Mouse (Mus musculus): Measurements from ENCODE around the gene Gls2. TPM values are rescaled to one million over a fixed set of nuclear protein-coding genes. Genes with fewer than 3 reads are reported as not detected.
A peak's percentile ranks its signal among the peaks of the same experiment; 100 is the strongest.

The Gls2 gene
- polyA plus RNA-seq, 1 experiment from 2014 or later = 1.7 TPM

DNA sequence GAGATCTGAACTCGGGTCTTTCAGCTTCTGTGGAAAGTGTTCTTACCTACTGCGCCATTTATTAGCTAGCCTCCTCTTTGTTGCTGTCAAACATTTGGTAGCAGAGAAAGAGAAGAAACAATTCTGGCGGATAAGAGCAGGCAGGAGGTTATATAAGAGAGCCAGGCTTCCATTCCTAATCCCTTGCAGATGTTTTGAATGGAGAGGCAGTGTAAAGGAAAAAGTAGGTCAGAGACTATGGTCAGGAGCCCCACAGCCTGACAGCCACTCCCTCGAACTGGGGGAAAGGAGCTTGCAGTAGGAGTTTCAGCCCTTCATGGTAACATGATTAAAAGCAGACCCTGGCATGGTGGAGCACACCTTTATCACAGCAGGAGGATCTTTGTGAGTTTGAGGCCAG, 42.1 kb downstream of the Gls2 start:
- Histone ChIP-seq H3K27me3 (ENCODE audit: control insufficient read depth, insufficient read depth, low read length) (no peaks in the 10 kb centered on the region), H3K4me2 (replicated peaks) (no peak overlapping the region), H3K4me1 (replicated peaks; ENCODE audit: control insufficient read depth, insufficient read depth, low read length) (0 out of 2 replicates have a peak, but pooled peaks cover 7% of the 10 kb centered on the region), H3K36me3 (replicated peaks; ENCODE audit: control insufficient read depth, insufficient read depth) (0 out of 2 replicates have a peak, but pooled peaks cover 3% of the 10 kb centered on the region), H3K4me3 (replicated peaks; ENCODE audit: low read length) (no peak overlapping the region), H3K27ac (no peak overlapping the region), H3K9me3 (ENCODE audit: control insufficient read depth, low read length) (no peaks in the 10 kb centered on the region), H3K9ac (no peak overlapping the region)
- WGBS = 79% methylated on average over 4 of the region's 4 CpGs
- ATAC-seq (ENCODE audit: low FRiP score) (no peak), DNase-seq (ENCODE audit: low spot score) (no peak)

- WGBS = 75% methylated on average over 15 of the region's 15 CpGs
- H3K9me3 ChIP-seq (ENCODE audit: control insufficient read depth, low read length) = no peaks in the 10 kb centered on the region
- DNase-seq (ENCODE audit: low spot score) (no peak), ATAC-seq (ENCODE audit: low FRiP score) (no peak)
- H3K27me3 ChIP-seq (ENCODE audit: control insufficient read depth, insufficient read depth, low read length) = no peaks in the 10 kb centered on the region
- no peak overlapping the region for H3K4me2 ChIP-seq (replicated peaks)
- 0 out of 2 replicates have a peak, but pooled peaks cover 4% of the 10 kb centered on the region for H3K4me1 ChIP-seq (replicated peaks; ENCODE audit: control insufficient read depth, insufficient read depth, low read length)
- H3K9ac ChIP-seq = no peak overlapping the region
- no peak overlapping the region for H3K4me3 ChIP-seq (replicated peaks; ENCODE audit: low read length)
- peaks cover 18% of the 10 kb centered on the region; the same call in 1 of the 2 replicates for H3K36me3 ChIP-seq (replicated peaks; ENCODE audit: control insufficient read depth, insufficient read depth)
- no peak overlapping the region for H3K27ac ChIP-seq
These were observed 43.7 kb downstream of the Gls2 start for GRCm38 (mm10) chr10:128237807-128238480.

DNA sequence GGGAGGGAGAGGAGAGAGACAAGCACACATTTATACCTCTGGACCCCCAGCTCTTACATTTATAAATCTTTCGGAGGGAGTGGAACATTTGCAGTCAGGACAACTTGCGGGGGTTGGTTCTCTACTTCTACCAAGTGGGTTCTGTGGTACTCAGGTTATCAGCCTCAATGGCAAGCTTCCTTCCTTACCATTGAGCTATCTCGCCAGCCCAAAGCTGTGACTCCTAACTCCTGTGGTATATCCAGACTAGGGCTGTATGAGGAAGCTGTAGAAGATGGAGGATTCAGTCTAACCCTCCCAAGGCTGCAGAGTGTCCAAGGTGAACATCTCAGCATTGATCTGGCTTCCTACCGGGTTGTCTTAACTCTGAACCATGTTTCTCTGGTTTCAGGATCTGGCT, 44.9 kb downstream of the Gls2 start:
- Histone ChIP-seq H3K9me3 (ENCODE audit: control insufficient read depth, low read length) (no peaks in the 10 kb centered on the region), H3K27me3 (ENCODE audit: control insufficient read depth, insufficient read depth, low read length) (no peaks in the 10 kb centered on the region), H3K27ac (no peak overlapping the region), H3K9ac (no peak overlapping the region), H3K36me3 (replicated peaks; ENCODE audit: control insufficient read depth, insufficient read depth) (peaks cover 27% of the 10 kb centered on the region), H3K4me3 (replicated peaks; ENCODE audit: low read length) (no peak overlapping the region), H3K4me2 (replicated peaks) (no peak overlapping the region), H3K4me1 (replicated peaks; ENCODE audit: control insufficient read depth, insufficient read depth, low read length) (no peaks in the 10 kb centered on the region)
- WGBS = 97% methylated on average over 4 of the region's 4 CpGs
- DNase-seq (ENCODE audit: low spot score) = no peak
- no peak for ATAC-seq (ENCODE audit: low FRiP score)

GRCm38 (mm10) chr10:128240131-128240530, 45.9 kb downstream of the Gls2 start:
- no peak overlapping the region for H3K27ac ChIP-seq
- no peaks in the 10 kb centered on the region for H3K4me1 ChIP-seq (replicated peaks; ENCODE audit: control insufficient read depth, insufficient read depth, low read length)
- ATAC-seq (ENCODE audit: low FRiP score) (no peak), DNase-seq (ENCODE audit: low spot score) (no peak)
- no peaks in the 10 kb centered on the region for H3K27me3 ChIP-seq (ENCODE audit: control insufficient read depth, insufficient read depth, low read length)
- H3K4me2 ChIP-seq (replicated peaks) = no peak overlapping the region
- WGBS = 94% methylated on average over 18 of the region's 18 CpGs
- no peak overlapping the region for H3K9ac ChIP-seq
- no peaks in the 10 kb centered on the region for H3K9me3 ChIP-seq (ENCODE audit: control insufficient read depth, low read length)
- no peak overlapping the region for H3K4me3 ChIP-seq (replicated peaks; ENCODE audit: low read length)
- peaks cover 37% of the 10 kb centered on the region for H3K36me3 ChIP-seq (replicated peaks; ENCODE audit: control insufficient read depth, insufficient read depth)

DNA sequence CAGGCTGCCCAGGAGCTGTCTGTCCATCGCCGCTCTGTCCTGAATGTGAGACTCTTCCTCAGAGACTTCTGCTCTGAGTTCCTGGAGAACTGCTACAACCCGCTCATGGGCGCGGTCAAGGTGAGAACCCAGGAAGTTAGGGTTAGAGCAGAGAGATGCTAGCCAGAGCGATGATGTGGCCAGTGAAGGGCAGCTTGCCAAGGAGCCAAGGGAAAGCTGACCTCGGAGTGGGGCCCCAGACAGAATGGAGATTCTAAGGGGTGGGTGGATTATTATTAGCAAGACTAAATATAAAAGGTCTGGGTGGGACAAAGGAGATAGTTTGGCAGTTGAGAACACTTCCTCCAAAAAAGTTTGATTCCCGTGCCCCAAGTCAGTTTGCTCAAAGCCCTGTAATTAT, 49.0 kb downstream of the Gls2 start:
- no peak for DNase-seq (ENCODE audit: low spot score)
- ATAC-seq (ENCODE audit: low FRiP score) = no peak
- 94% methylated on average over 8 of the region's 8 CpGs for WGBS
- no peak overlapping the region for H3K4me3 ChIP-seq (replicated peaks; ENCODE audit: low read length)
- H3K27ac ChIP-seq = no peak overlapping the region
- peaks cover 62% of the 10 kb centered on the region for H3K36me3 ChIP-seq (replicated peaks; ENCODE audit: control insufficient read depth, insufficient read depth)
- no peak overlapping the region for H3K4me2 ChIP-seq (replicated peaks)
- H3K9me3 ChIP-seq (ENCODE audit: control insufficient read depth, low read length) = no peaks in the 10 kb centered on the region
- no peaks in the 10 kb centered on the region for H3K27me3 ChIP-seq (ENCODE audit: control insufficient read depth, insufficient read depth, low read length)
- no peaks in the 10 kb centered on the region for H3K4me1 ChIP-seq (replicated peaks; ENCODE audit: control insufficient read depth, insufficient read depth, low read length)
- no peak overlapping the region for H3K9ac ChIP-seq

DNA sequence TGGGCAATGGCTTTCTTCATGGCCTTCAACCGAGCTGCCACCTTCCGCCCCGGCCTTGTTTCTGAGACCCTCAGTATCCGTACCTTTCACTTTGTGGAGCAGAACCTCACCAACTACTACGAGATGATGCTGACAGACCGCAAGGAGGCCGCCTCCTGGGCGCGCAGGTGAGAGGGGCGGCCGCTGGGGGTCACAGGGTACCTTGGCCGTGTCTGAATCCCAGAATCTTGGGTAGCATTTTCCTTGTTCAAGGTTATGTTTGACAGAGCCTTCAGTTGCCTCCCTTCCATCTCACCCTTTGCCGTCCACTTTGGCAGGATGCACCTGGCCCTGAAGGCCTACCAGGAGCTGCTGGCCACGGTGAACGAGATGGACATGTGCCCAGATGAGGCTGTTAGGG, 49.9 kb downstream of the Gls2 start:
- ATAC-seq (ENCODE audit: low FRiP score) (no peak), DNase-seq (ENCODE audit: low spot score) (no peak)
- Histone ChIP-seq H3K4me2 (replicated peaks) (no peak overlapping the region), H3K9ac (no peak overlapping the region), H3K4me1 (replicated peaks; ENCODE audit: control insufficient read depth, insufficient read depth, low read length) (no peaks in the 10 kb centered on the region), H3K27ac (no peak overlapping the region), H3K9me3 (ENCODE audit: control insufficient read depth, low read length) (no peaks in the 10 kb centered on the region), H3K4me3 (replicated peaks; ENCODE audit: low read length) (no peak overlapping the region), H3K36me3 (replicated peaks; ENCODE audit: control insufficient read depth, insufficient read depth) (peaks cover 70% of the 10 kb centered on the region), H3K27me3 (ENCODE audit: control insufficient read depth, insufficient read depth, low read length) (no peaks in the 10 kb centered on the region)
- 95% methylated on average over 15 of the region's 15 CpGs for WGBS

GRCm38 (mm10) chr10:128247020-128247732, 52.9 kb downstream of the Gls2 start:
- peak overlapping the region; percentile 21; the same call in 1 of the 2 replicates for H3K27ac ChIP-seq
- no peak for ATAC-seq (ENCODE audit: low FRiP score)
- H3K9ac ChIP-seq = no peak overlapping the region
- peaks cover 90% of the 10 kb centered on the region for H3K36me3 ChIP-seq (replicated peaks; ENCODE audit: control insufficient read depth, insufficient read depth)
- H3K4me3 ChIP-seq (replicated peaks; ENCODE audit: low read length) = no peak overlapping the region
- no peaks in the 10 kb centered on the region for H3K4me1 ChIP-seq (replicated peaks; ENCODE audit: control insufficient read depth, insufficient read depth, low read length)
- H3K27me3 ChIP-seq (ENCODE audit: control insufficient read depth, insufficient read depth, low read length) = no peaks in the 10 kb centered on the region
- H3K9me3 ChIP-seq (ENCODE audit: control insufficient read depth, low read length) = no peaks in the 10 kb centered on the region
- H3K4me2 ChIP-seq (replicated peaks) = 0 out of 2 replicates have a peak overlapping the region, but pooled peaks have one; percentile 10
- WGBS = 83% methylated on average over 17 of the region's 17 CpGs
- no peak for DNase-seq (ENCODE audit: low spot score)

DNA sequence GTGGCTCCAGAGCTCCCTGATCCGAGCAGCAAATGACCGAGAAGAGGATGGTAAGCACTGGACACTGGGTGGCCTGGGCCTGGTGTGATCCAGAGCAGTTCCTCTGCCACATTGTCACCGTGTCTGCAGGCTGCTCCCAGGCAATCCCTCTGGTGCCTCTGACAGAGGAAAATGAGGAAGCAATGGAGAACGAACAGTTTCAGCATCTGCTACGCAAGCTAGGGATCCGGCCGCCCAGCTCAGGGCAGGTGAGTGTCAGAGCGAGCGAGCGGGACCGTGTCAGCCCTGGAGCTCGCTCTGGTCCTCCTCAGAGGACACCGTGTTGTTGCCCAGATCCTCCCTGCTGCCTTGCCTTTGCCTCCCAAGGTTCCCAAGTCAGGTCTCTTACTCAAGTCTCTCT, 56.3 kb downstream of the Gls2 start:
- H3K4me3 ChIP-seq (replicated peaks; ENCODE audit: low read length) = no peak overlapping the region
- ATAC-seq (ENCODE audit: low FRiP score) (no peak), DNase-seq (ENCODE audit: low spot score) (no peak)
- no peaks in the 10 kb centered on the region for H3K9me3 ChIP-seq (ENCODE audit: control insufficient read depth, low read length)
- H3K4me1 ChIP-seq (replicated peaks; ENCODE audit: control insufficient read depth, insufficient read depth, low read length) = no peaks in the 10 kb centered on the region
- 94% methylated on average over 13 of the region's 13 CpGs for WGBS
- peaks cover 67% of the 10 kb centered on the region for H3K36me3 ChIP-seq (replicated peaks; ENCODE audit: control insufficient read depth, insufficient read depth)
- H3K27ac ChIP-seq = no peak overlapping the region
- H3K4me2 ChIP-seq (replicated peaks) = no peak overlapping the region
- H3K27me3 ChIP-seq (ENCODE audit: control insufficient read depth, insufficient read depth, low read length) = no peaks in the 10 kb centered on the region
- H3K9ac ChIP-seq = no peak overlapping the region

GRCm38 (mm10) chr10:128253677-128254255, 59.5 kb downstream of the Gls2 start, which contains the start of gene Apon:
Gene Apon, plus strand, starts transcription at chr10:128254096.
- ATAC-seq (ENCODE audit: low FRiP score) = no peak

More at GRCm38 (mm10) chr10:128253677-128254255, 59.5 kb downstream of the Gls2 start, which contains the start of gene Apon:
- Histone ChIP-seq H3K27ac (no peak within 1 kb of the TSS), H3K4me2 (replicated peaks) (no peak within 1 kb of the TSS), H3K4me1 (replicated peaks; ENCODE audit: control insufficient read depth, insufficient read depth, low read length) (no peaks in the 10 kb centered on the region), H3K27me3 (ENCODE audit: control insufficient read depth, insufficient read depth, low read length) (no peaks in the 10 kb centered on the region), H3K9ac (no peak within 1 kb of the TSS), H3K4me3 (replicated peaks; ENCODE audit: low read length) (no peak within 1 kb of the TSS), H3K9me3 (ENCODE audit: control insufficient read depth, low read length) (no peaks in the 10 kb centered on the region), H3K36me3 (replicated peaks; ENCODE audit: control insufficient read depth, insufficient read depth) (peaks cover 40% of the 10 kb centered on the region)
- DNase-seq (ENCODE audit: low spot score) = no peak
- WGBS = 88% methylated on average over 4 of the region's 4 CpGs

All from hindbrain, embryonic 14.5 days (tissue).